ENCODE assay signal across 23 mouse cellular contexts in genomic region chr5:92858576-92858975, GRCm38 (mm10).
DNase-seq lines count a peak whose midpoint lies in the region; ATAC-seq and TF ChIP-seq lines count a peak whose summit lies in the region.
"Had no signal": no experiment of that assay in that cellular context is flagged by ENCODE, and none has a peak within 500 bp of the region (broad histone marks: within the 10 kb centered on the region; RNA-seq: fewer than 3 reads in every experiment).

No protein-coding gene starts in this region.

- no peak for TF ChIP-seq POLR2A in lung, adult 2 months (IDR thresholded peaks at IDR 0.05; ENCODE audit: borderline replicate concordance, extremely low read depth, low read depth, low read length)

- no peak for DNase-seq in lung, adult 2 months
- DNase-seq in kidney, adult 8-10 months = peak; percentile 50 to 61
- DNase-seq in kidney, postnatal 10 days = peak; percentile 46
- no peak for DNase-seq in heart, adult 11 months
- no peak for DNase-seq in embryo, embryonic 10 days (ENCODE audit: low spot score)
- DNase-seq: adrenal gland, postnatal 25 days; cerebellum, adult 18-20 months; heart, postnatal 14 days; layer of hippocampus, postnatal 36 days; liver; lung, embryonic 14.5 days; right cerebral cortex, postnatal 4 days; thymus, postnatal 4 days had no signal

- no peaks in the 10 kb centered on the region for H3K27me3 ChIP-seq in lung, embryonic 16.5 days (ENCODE audit: control insufficient read depth, insufficient read depth, low read depth, low read length)
- H3K27me3 ChIP-seq in midbrain, embryonic 15.5 days (replicated peaks) = no peaks in the 10 kb centered on the region
- H3K27me3 ChIP-seq: hindbrain, embryonic 15.5 days; neural tube, embryonic 12.5 days had no signal

- no peaks in the 10 kb centered on the region for H3K36me3 ChIP-seq in lung, embryonic 16.5 days (ENCODE audit: control insufficient read depth, insufficient read depth, low read length)
- H3K36me3 ChIP-seq in midbrain, embryonic 15.5 days (replicated peaks) = no peaks in the 10 kb centered on the region
- H3K36me3 ChIP-seq: hindbrain, embryonic 10.5 days; hindbrain, embryonic 15.5 days; neural tube, embryonic 12.5 days had no signal

- no peak for ATAC-seq in lung, embryonic 16.5 days (ENCODE audit: low read depth)
- ATAC-seq in midbrain, embryonic 15.5 days (replicated peaks) = no peak
- ATAC-seq: CD4-positive, CD25-positive, alpha-beta regulatory T cell, adult 4 months; forebrain, embryonic 16.5 days had no signal

- H3K4me2 ChIP-seq in lung, embryonic 16.5 days (ENCODE audit: low read depth, low read length) = no peak overlapping the region
- no peak overlapping the region for H3K4me2 ChIP-seq in midbrain, embryonic 15.5 days
- H3K4me2 ChIP-seq: hindbrain, embryonic 15.5 days; lung, embryonic 14.5 days; midbrain, embryonic 11.5 days; neural tube, embryonic 12.5 days had no signal

- no peak for TF ChIP-seq CTCF in lung, adult 2 months (IDR thresholded peaks at IDR 0.05; ENCODE audit: insufficient read depth, low read length)

- 87% methylated on average over 4 of the region's 4 CpGs for WGBS in lung, embryonic 16.5 days
- WGBS in lung, adult 2 months = 62% methylated on average over 4 of the region's 4 CpGs
- WGBS in midbrain, embryonic 15.5 days = 97% methylated on average over 4 of the region's 4 CpGs

- no peak overlapping the region for H3K4me3 ChIP-seq in lung, embryonic 16.5 days (ENCODE audit: low read length)
- no peak overlapping the region for H3K4me3 ChIP-seq in lung, adult 2 months (replicated peaks; ENCODE audit: extremely low read depth, low read depth, low read length)
- no peak overlapping the region for H3K4me3 ChIP-seq in midbrain, embryonic 15.5 days
- H3K4me3 ChIP-seq: erythroblast, embryonic 14.5 days; hindbrain, embryonic 10.5 days; hindbrain, embryonic 15.5 days; neural tube, embryonic 12.5 days had no signal

- H3K27ac ChIP-seq in lung, embryonic 16.5 days (ENCODE audit: low read length) = peak overlapping the region; percentile 63
- H3K27ac ChIP-seq in midbrain, embryonic 15.5 days = no peak overlapping the region
- H3K27ac ChIP-seq: hindbrain, embryonic 10.5 days; hindbrain, embryonic 15.5 days; liver, embryonic 14.5 days; neural tube, embryonic 12.5 days had no signal

- H3K9ac ChIP-seq in lung, embryonic 16.5 days (ENCODE audit: low read length) = no peak overlapping the region
- no peak overlapping the region for H3K9ac ChIP-seq in midbrain, embryonic 15.5 days
- H3K9ac ChIP-seq: hindbrain, embryonic 15.5 days; liver, embryonic 14.5 days; lung, embryonic 14.5 days; neural tube, embryonic 12.5 days had no signal

- H3K9me3 ChIP-seq in lung, embryonic 16.5 days (ENCODE audit: control insufficient read depth, low read length) = no peaks in the 10 kb centered on the region
- H3K9me3 ChIP-seq in midbrain, embryonic 15.5 days = no peaks in the 10 kb centered on the region
- H3K9me3 ChIP-seq: hindbrain, embryonic 10.5 days; hindbrain, embryonic 15.5 days; neural tube, embryonic 12.5 days had no signal

- peaks cover 27% of the 10 kb centered on the region for H3K4me1 ChIP-seq in lung, embryonic 16.5 days (replicated peaks; ENCODE audit: control insufficient read depth, insufficient read depth, low read length)
- peaks cover 44% of the 10 kb centered on the region for H3K4me1 ChIP-seq in lung, adult 2 months (ENCODE audit: control insufficient read depth, insufficient read depth, low read length)
- H3K4me1 ChIP-seq in midbrain, embryonic 15.5 days = peaks cover 16% of the 10 kb centered on the region

Comparison
In these comparisons a context has a peak if more than half of its experiments do, and no peak if none do; other contexts are left out.
1. DNase-seq: peak in kidney, adult 8-10 months (2 of 2) and kidney, postnatal 10 days (single experiment); none in lung, adult 2 months (single experiment), heart, adult 11 months (single experiment) and embryo, embryonic 10 days (single experiment).